25 mouse cellular contexts compared by ENCODE assay signal in the genomic region with DNA sequence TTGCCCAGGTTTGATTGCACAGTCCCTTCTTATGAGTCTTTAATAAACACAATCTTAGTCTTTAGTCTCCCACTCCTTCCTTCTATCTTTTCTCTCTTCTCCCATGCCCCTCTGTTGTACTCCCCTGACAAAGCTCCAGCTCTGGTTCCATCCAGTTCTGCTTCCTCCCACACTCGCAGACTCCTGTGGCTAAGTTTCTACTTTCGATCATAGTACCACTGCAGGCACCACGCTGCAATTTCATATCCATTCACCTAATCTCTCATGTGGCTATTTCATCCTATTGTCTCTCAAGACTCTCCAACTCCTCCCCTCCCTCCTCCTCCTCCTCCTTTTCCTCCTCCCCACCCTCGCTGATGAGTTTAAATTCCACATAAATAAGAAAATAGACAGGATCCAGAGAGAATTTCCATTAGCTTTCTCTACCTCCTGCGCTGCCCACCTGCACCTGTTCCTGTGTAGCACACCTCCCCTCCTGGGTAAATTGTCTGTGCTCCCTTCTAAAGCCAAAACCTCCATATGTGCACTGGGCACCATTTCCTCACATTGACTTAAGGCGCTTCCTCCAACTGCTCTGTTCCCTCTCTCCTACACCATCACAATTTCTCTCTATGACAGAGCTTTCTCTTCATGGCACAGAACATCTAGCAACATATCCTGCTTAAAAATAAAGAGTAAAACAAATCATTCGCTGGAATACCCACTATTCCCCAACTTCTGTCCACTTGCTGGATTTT. TPM values are rescaled to one million over a fixed set of nuclear protein-coding genes. Genes with fewer than 3 reads are reported as not detected.
DNase-seq lines count a peak whose midpoint lies in the region; ATAC-seq and TF ChIP-seq lines count a peak whose summit lies in the region.
"Had no signal": no experiment of that assay in that cellular context is flagged by ENCODE, and none has a peak within 500 bp of the region (broad histone marks: within the 10 kb centered on the region; RNA-seq: fewer than 3 reads in every experiment).

No protein-coding gene starts in this region.

- no peak overlapping the region for H3K4me3 ChIP-seq in forebrain, postnatal 0 days (ENCODE audit: low read depth, low read length)
- H3K4me3 ChIP-seq in forebrain, embryonic 13.5 days = no peak overlapping the region
- no peak overlapping the region for H3K4me3 ChIP-seq in kidney, embryonic 16.5 days (ENCODE audit: low read length)
- H3K4me3 ChIP-seq: hindbrain, embryonic 10.5 days; limb, embryonic 15.5 days; liver, embryonic 15.5 days; midbrain, embryonic 13.5 days; neural tube, embryonic 13.5 days had no signal

- H3K4me1 ChIP-seq in forebrain, postnatal 0 days (ENCODE audit: insufficient read depth) = no peaks in the 10 kb centered on the region
- H3K4me1 ChIP-seq in forebrain, embryonic 13.5 days = 0 out of 2 replicates have a peak, but pooled peaks cover 4% of the 10 kb centered on the region
- H3K4me1 ChIP-seq in kidney, embryonic 16.5 days (ENCODE audit: insufficient read depth, low read length) = no peaks in the 10 kb centered on the region; the same call in 1 of the 2 replicates
- H3K4me1 ChIP-seq: limb, embryonic 15.5 days; liver, embryonic 15.5 days; neural tube, embryonic 13.5 days had no signal

- peak; percentile 24 for DNase-seq in forebrain, postnatal 0 days
- peak; percentile 5 to 21 for DNase-seq in left cerebral cortex, postnatal 36 days (ENCODE audit: low spot score in 2 of 2)
- DNase-seq in left cerebral cortex, adult 8-10 months (ENCODE audit: low spot score in 2 of 2) = no peak
- DNase-seq in cerebellum, adult 8-10 months = peak; percentile 72
- DNase-seq in telencephalon, adult 2 months (ENCODE audit: low read depth, low spot score) = peak; percentile 67
- DNase-seq: adrenal gland, postnatal 10 days; gastrocnemius, postnatal 36 days; kidney, adult 11 months; thymus, postnatal 14 days had no signal

- H3K9ac ChIP-seq in forebrain, postnatal 0 days = no peak overlapping the region
- no peak overlapping the region for H3K9ac ChIP-seq in forebrain, embryonic 13.5 days
- no peak overlapping the region for H3K9ac ChIP-seq in kidney, embryonic 16.5 days (replicated peaks; ENCODE audit: low read length)
- H3K9ac ChIP-seq: limb, embryonic 15.5 days; liver, embryonic 15.5 days; midbrain, embryonic 13.5 days; neural tube, embryonic 13.5 days had no signal

- H3K27ac ChIP-seq in forebrain, postnatal 0 days (ENCODE audit: low read depth, low read length) = peak overlapping the region; percentile 21; the same call in 1 of the 2 replicates
- no peak overlapping the region for H3K27ac ChIP-seq in forebrain, embryonic 13.5 days
- no peak overlapping the region for H3K27ac ChIP-seq in kidney, embryonic 16.5 days (ENCODE audit: low read length)
- H3K27ac ChIP-seq: hindbrain, embryonic 10.5 days; hindbrain, postnatal 0 days; kidney, postnatal 0 days; limb, embryonic 15.5 days; liver, embryonic 15.5 days; midbrain, embryonic 13.5 days; neural tube, embryonic 13.5 days; stomach, postnatal 0 days had no signal

- no peak for TF ChIP-seq CTCF in forebrain, postnatal 0 days (IDR thresholded peaks at IDR 0.05; ENCODE audit: low read depth)

- peak; percentile 78 for ATAC-seq in forebrain, postnatal 0 days
- ATAC-seq in forebrain, embryonic 13.5 days = no peak
- ATAC-seq in kidney, embryonic 16.5 days (ENCODE audit: low FRiP score, low TSS enrichment) = no peak
- ATAC-seq: CD4-positive, CD25-positive, alpha-beta regulatory T cell, adult 4 months; forebrain, embryonic 14.5 days; hindbrain, postnatal 0 days; lung, postnatal 0 days; midbrain, embryonic 13.5 days; Patski had no signal

- no peaks in the 10 kb centered on the region for H3K27me3 ChIP-seq in forebrain, postnatal 0 days (ENCODE audit: insufficient read depth, low read length)
- no peaks in the 10 kb centered on the region for H3K27me3 ChIP-seq in forebrain, embryonic 13.5 days
- H3K27me3 ChIP-seq in kidney, embryonic 16.5 days (ENCODE audit: insufficient read depth, low read length) = no peaks in the 10 kb centered on the region
- H3K27me3 ChIP-seq: limb, embryonic 15.5 days; liver, embryonic 15.5 days; midbrain, embryonic 13.5 days; neural tube, embryonic 13.5 days; Patski had no signal

- H3K4me2 ChIP-seq in forebrain, postnatal 0 days (ENCODE audit: low read depth) = no peak overlapping the region
- no peak overlapping the region for H3K4me2 ChIP-seq in forebrain, embryonic 13.5 days
- H3K4me2 ChIP-seq in kidney, embryonic 16.5 days (replicated peaks; ENCODE audit: low read depth, low read length) = no peak overlapping the region
- H3K4me2 ChIP-seq: limb, embryonic 15.5 days; liver, embryonic 15.5 days; midbrain, embryonic 13.5 days; neural tube, embryonic 13.5 days had no signal

- intact Hi-C loops in left cerebral cortex, postnatal 36 days (cut with DNase I) = no loop called here

- H3K36me3 ChIP-seq in forebrain, postnatal 0 days (ENCODE audit: insufficient read depth) = no peaks in the 10 kb centered on the region
- H3K36me3 ChIP-seq in forebrain, embryonic 13.5 days (ENCODE audit: poor library complexity, severe bottlenecking) = no peaks in the 10 kb centered on the region
- no peaks in the 10 kb centered on the region for H3K36me3 ChIP-seq in kidney, embryonic 16.5 days (ENCODE audit: insufficient read depth, low read length)
- H3K36me3 ChIP-seq: hindbrain, embryonic 10.5 days; limb, embryonic 15.5 days; liver, embryonic 15.5 days; midbrain, embryonic 13.5 days; neural tube, embryonic 13.5 days had no signal

- WGBS in forebrain, postnatal 0 days = 80% methylated on average over 7 of the region's 7 CpGs
- WGBS in forebrain, embryonic 13.5 days = 85% methylated on average over 7 of the region's 7 CpGs
- 83% methylated on average over 7 of the region's 7 CpGs for WGBS in kidney, embryonic 16.5 days

- H3K9me3 ChIP-seq in forebrain, postnatal 0 days (ENCODE audit: low read length) = no peaks in the 10 kb centered on the region
- no peaks in the 10 kb centered on the region for H3K9me3 ChIP-seq in forebrain, embryonic 13.5 days (replicated peaks)
- no peaks in the 10 kb centered on the region for H3K9me3 ChIP-seq in kidney, embryonic 16.5 days (ENCODE audit: low read length)
- H3K9me3 ChIP-seq: hindbrain, embryonic 10.5 days; limb, embryonic 15.5 days; liver, embryonic 15.5 days; midbrain, embryonic 13.5 days; neural tube, embryonic 13.5 days had no signal

RNA-seq across cellular contexts. Expression of gene Gpr65, which starts 38.9 kb away (rescaled TPM):
- total RNA-seq in forebrain, postnatal 0 days (2014; rRNA removed) = 0.31 and 1.1 TPM in 2 replicates
- 0.19 and 0.30 TPM in 2 replicates for polyA plus RNA-seq in forebrain, postnatal 0 days (2015; fragmentation: Nextera tagmentation; extraction: Ambion mirVana)
- polyA plus RNA-seq in forebrain, embryonic 13.5 days (2015; fragmentation: Nextera tagmentation; extraction: Ambion mirVana) = 0.31 TPM in 1 of 2 replicates, not detected in the other
- under 1 TPM in 1 of 2 experiments, not detected in 1; 0.20 TPM for total RNA-seq in left cerebral cortex, postnatal 36 days (2021)
- under 1 TPM in 3 of 4 experiments, not detected in 1; 0.17 to 0.98 (median 0.95) TPM for total RNA-seq in left cerebral cortex, adult 8-10 months (2022)
- 1.2 and 1.5 TPM in 2 replicates for polyA plus RNA-seq in kidney, embryonic 16.5 days (2015; fragmentation: Nextera tagmentation; extraction: Ambion mirVana)
- total RNA-seq: layer of hippocampus, postnatal 25 days; left cerebral cortex, postnatal 25 days had no signal
- polyA plus RNA-seq: Patski had no signal

RNA-seq across cellular contexts. Expression of gene Galc, which starts 48.1 kb away (rescaled TPM):
- 10.5 and 15.3 TPM in 2 replicates for total RNA-seq in forebrain, postnatal 0 days (2014; rRNA removed)
- polyA plus RNA-seq in forebrain, postnatal 0 days (2015; fragmentation: Nextera tagmentation; extraction: Ambion mirVana) = 6.4 and 10.2 TPM in 2 replicates
- polyA plus RNA-seq in forebrain, embryonic 13.5 days (2015; fragmentation: Nextera tagmentation; extraction: Ambion mirVana) = 9.2 and 10.3 TPM in 2 replicates
- total RNA-seq in left cerebral cortex, postnatal 36 days (2021) = 10 to 100 TPM; 17.8 to 25.8 TPM
- 10 to 100 TPM; 23.4 to 27.2 (median 25.1) TPM for total RNA-seq in left cerebral cortex, adult 8-10 months (2022)
- 14.6 and 16.1 TPM in 2 replicates for polyA plus RNA-seq in kidney, embryonic 16.5 days (2015; fragmentation: Nextera tagmentation; extraction: Ambion mirVana)

Comparison
In these comparisons a context has a peak if more than half of its experiments do, and no peak if none do; other contexts are left out.
1. DNase-seq: peak in forebrain, postnatal 0 days (single experiment), left cerebral cortex, postnatal 36 days (2 of 2), cerebellum, adult 8-10 months (single experiment) and telencephalon, adult 2 months (single experiment); none in left cerebral cortex, adult 8-10 months (0 of 2).